In genomic region chrY:90733656-90734333, GRCm38 (mm10) we compare ENCODE assay signal across 22 mouse cellular contexts. TPM values are rescaled to one million over a fixed set of nuclear protein-coding genes. Genes with fewer than 3 reads are reported as not detected.
A peak's percentile ranks its signal among the peaks of the same experiment; 100 is the strongest.
DNase-seq lines count a peak whose midpoint lies in the region; TF ChIP-seq lines count a peak whose summit lies in the region.
"Not testable (repeated sequence)": the region's sequence is repeated elsewhere in the genome, so short reads cannot be mapped to it uniquely, and the experiment has no call there.
"Had no signal": no experiment of that assay in that cellular context is flagged by ENCODE, and none has a peak within 500 bp of the region (broad histone marks: within the 10 kb centered on the region; RNA-seq: fewer than 3 reads in every experiment).

No protein-coding gene starts in this region.

- TF ChIP-seq POLR2A in heart, adult 2 months (IDR thresholded peaks at IDR 0.05; ENCODE audit: insufficient read depth, low read depth, low read length); spleen, adult 2 months (IDR thresholded peaks at IDR 0.05; ENCODE audit: low read depth, low read length): not testable (repeated sequence)

- H3K4me1 ChIP-seq in heart, adult 2 months (ENCODE audit: control insufficient read depth, insufficient read depth, low read length); spleen, adult 2 months (ENCODE audit: control insufficient read depth, insufficient read depth, insufficient read length): not testable (repeated sequence)

- peak; percentile 14 to 48 for DNase-seq in CD8-positive naive resting alpha-beta T cell, adult 2 months (ENCODE audit: low read depth in 2 of 2, low spot score in 2 of 2)
- DNase-seq in adrenal gland, adult (ENCODE audit: inconsistent age in 2 of 2, low spot score in 1 of 2): peak; percentile 48 to 70
- DNase-seq in cerebellum, postnatal 25 days: peak; percentile 32 to 38
- DNase-seq in heart, adult 2 months: peak; percentile 30 to 57
- peak; percentile 39 for DNase-seq in layer of hippocampus, adult 11-12 months (ENCODE audit: low spot score)
- DNase-seq in naive thymus-derived CD4-positive, alpha-beta T cell, adult 2 months (ENCODE audit: low read depth): peak; percentile 24
- peak; percentile 15 to 34 for DNase-seq in spleen, adult 2 months (ENCODE audit: low read depth in 1 of 2, low spot score in 2 of 2)
- DNase-seq in thymus, postnatal 4 days: peak; percentile 44

- H3K9ac ChIP-seq in heart, adult 2 months (ENCODE audit: low read depth, low read length): not testable (repeated sequence)

- H3K27me3 ChIP-seq in heart, adult 2 months (ENCODE audit: control insufficient read depth, insufficient read depth, low read length); spleen, adult 2 months (ENCODE audit: control insufficient read depth, insufficient read depth, low read length): not testable (repeated sequence)

- not testable (repeated sequence) for H3K36me3 ChIP-seq in heart, adult 2 months (ENCODE audit: control insufficient read depth, insufficient read depth, low read length); spleen, adult 2 months (ENCODE audit: control insufficient read depth, insufficient read depth, low read length)

- TF ChIP-seq EP300 in heart, adult 2 months (IDR thresholded peaks at IDR 0.05; ENCODE audit: insufficient read depth, low read depth, low read length): not testable (repeated sequence)

- H3K4me3 ChIP-seq in heart, adult 2 months; spleen, adult 2 months (ENCODE audit: extremely low read depth, insufficient read depth, insufficient read length): not testable (repeated sequence)

- H3K79me2 ChIP-seq in heart, adult 2 months (replicated peaks; ENCODE audit: control insufficient read depth, insufficient read depth, low read length): not testable (repeated sequence)

- 73% methylated on average over 9 of the region's 9 CpGs for WGBS in heart, adult 2 months
- WGBS in spleen, adult 2 months: 83% methylated on average over 8 of the region's 9 CpGs

- intact Hi-C loops in heart, adult 2 months (cut with DNase I): not testable (repeated sequence)

- H3K27ac ChIP-seq in heart, adult 2 months; spleen, adult 2 months (ENCODE audit: insufficient read depth, low read length): not testable (repeated sequence)

- not testable (repeated sequence) for TF ChIP-seq CTCF in heart, adult 2 months (IDR thresholded peaks at IDR 0.05); spleen, adult 2 months (IDR thresholded peaks at IDR 0.05; ENCODE audit: extremely low read depth, insufficient read depth, insufficient read length, insufficient replicate concordance)

RNA-seq across cellular contexts. Expression of gene Gm21860, which starts 20.8 kb away (rescaled TPM):
- not detected for total RNA-seq in heart, adult 2 months (2021)
- not detected in 2 replicates for polyA plus RNA-seq in heart, adult 2 months (2012; rRNA removed)
- polyA plus RNA-seq in spleen, adult 2 months (2012; rRNA removed): not detected in 2 replicates
- total RNA-seq: adrenal gland, postnatal 14 days; common myeloid progenitor, adult 5-6 weeks; gastrocnemius, postnatal 25 days; heart, postnatal 36 days; hindbrain, postnatal 0 days; left cerebral cortex, postnatal 14 days had no signal
- polyA plus RNA-seq: CD4-positive, CD25-positive, alpha-beta regulatory T cell, adult 4 months; embryonic facial prominence, embryonic 13.5 days; heart, embryonic 12.5 days; hindbrain, postnatal 0 days; kidney, embryonic 16.5 days; macrophage; midbrain, embryonic 13.5 days; myocyte; stomach, embryonic 16.5 days had no signal

RNA-seq across cellular contexts. Expression of gene Gm47283, which starts 50.7 kb away (rescaled TPM):
- total RNA-seq in heart, adult 2 months (2021): not detected
- polyA plus RNA-seq in heart, adult 2 months (2012; rRNA removed): not detected in 2 replicates
- polyA plus RNA-seq in spleen, adult 2 months (2012; rRNA removed): not detected in 2 replicates
- total RNA-seq: adrenal gland, postnatal 14 days; common myeloid progenitor, adult 5-6 weeks; gastrocnemius, postnatal 25 days; heart, postnatal 36 days; hindbrain, postnatal 0 days; left cerebral cortex, postnatal 14 days had no signal
- polyA plus RNA-seq: CD4-positive, CD25-positive, alpha-beta regulatory T cell, adult 4 months; embryonic facial prominence, embryonic 13.5 days; heart, embryonic 12.5 days; hindbrain, postnatal 0 days; kidney, embryonic 16.5 days; macrophage; midbrain, embryonic 13.5 days; myocyte; stomach, embryonic 16.5 days had no signal
